Mouse (Mus musculus) midbrain, postnatal 0 days (tissue): ENCODE data around the gene 1110004F10Rik. TPM values are rescaled to one million over a fixed set of nuclear protein-coding genes. Genes with fewer than 3 reads are reported as not detected.
"Not testable (repeated sequence)": the region's sequence is repeated elsewhere in the genome, so short reads cannot be mapped to it uniquely, and the experiment has no call there.

ENCODE experiments used
- ATAC-seq: fragments of 200-750 bp; cut with Nextera tagmentation; 2 replicates; pipeline ENCODE4 v1.8.0; 2017; ENCODE audit warnings: moderate number of reproducible peaks, mild to moderate bottlenecking, moderate TSS enrichment, moderate library complexity; ENCODE audit not compliant: low FRiP score
- DNase-seq: peaks from one replicate; pipeline ENCODE4 v3.0.0-alpha.2; 2015; ENCODE audit warnings: low spot score
- H3K27ac ChIP-seq: fragments of 300-500 bp; sonication (generic); 2 replicates; pipeline ENCODE4 v1.5.1; 2014; ENCODE audit warnings: low read depth, mild to moderate bottlenecking, low read length, mixed read lengths
- H3K27me3 ChIP-seq: fragments of 300-500 bp; sonication (generic); 2 replicates; pipeline ENCODE4 v1.6.1; 2014; ENCODE audit warnings: low read length, control low read depth, mixed read lengths; ENCODE audit not compliant: insufficient read depth
- H3K36me3 ChIP-seq: fragments of 300-500 bp; sonication (generic); 2 replicates; pipeline ENCODE4 v1.6.1; 2014; ENCODE audit warnings: low read length, control low read depth, mixed read lengths; ENCODE audit not compliant: insufficient read depth
- H3K4me1 ChIP-seq: fragments of 300-500 bp; sonication (generic); 2 replicates; pipeline ENCODE4 v1.6.1; 2014; ENCODE audit warnings: mild to moderate bottlenecking, control low read depth, antibody characterized with exemption, low read length, mixed read lengths; ENCODE audit not compliant: insufficient read depth
- H3K4me2 ChIP-seq: fragments of 300-500 bp; sonication (generic); 2 replicates; pipeline ENCODE4 v1.6.1; 2014; ENCODE audit warnings: low read depth, mild to moderate bottlenecking, low read length, mixed read lengths; ENCODE audit not compliant: poor library complexity, severe bottlenecking
- H3K4me3 ChIP-seq: fragments of 300-500 bp; sonication (generic); 2 replicates; pipeline ENCODE4 v1.5.1; 2014; ENCODE audit warnings: low read depth, mild to moderate bottlenecking, low read length, moderate library complexity
- H3K9ac ChIP-seq: fragments of 300-500 bp; sonication (generic); replicated peaks from 2 replicates; pipeline ENCODE4 v1.6.1; 2014; ENCODE audit warnings: mild to moderate bottlenecking, low read length, moderate library complexity, mixed read lengths; ENCODE audit not compliant: poor library complexity, severe bottlenecking
- H3K9me3 ChIP-seq: fragments of 300-500 bp; sonication (generic); 2 replicates; pipeline ENCODE4 v1.6.1; 2016; ENCODE audit warnings: low read length, control low read depth
- CTCF ChIP-seq: IDR thresholded peaks from 2 replicates; pipeline ENCODE4 v1.5.1; 2016; ENCODE audit warnings: antibody characterized with exemption, mild to moderate bottlenecking
- WGBS: fragments of 180-500 bp; shearing (Covaris S2); extraction: QIAGEN DNeasy Blood & Tissue Kit; methylation state at CpG from one replicate; pipeline ENCODE4 v1.1.7; 2014; 5-methylcytosine and 5-hydroxymethylcytosine counted together
- polyA plus RNA-seq: library from polyadenylated mRNA; unstranded; fragments of >200 nt; fragmentation: Nextera tagmentation; extraction: Ambion mirVana; gene quantifications from 2 replicates; pipeline ENCODE4 v1.2.1, GENCODE M21; 2015
- total RNA-seq: library from RNA; depleted of rRNA; stranded (reverse); fragments of >200 nt; gene quantifications from 2 replicates; pipeline ENCODE4 v1.2.3, GENCODE M21; 2014

The 1110004F10Rik gene
- total and polyA plus RNA-seq, 2 experiments from 2014 or later: 169 to 370 TPM

GRCm38 (mm10) chr7:116060739-116061138, 21.5 kb downstream of the 1110004F10Rik start:
- peak; percentile 57 for TF ChIP-seq CTCF
- ATAC-seq: no peak
- Histone ChIP-seq H3K9me3 (no peaks in the 10 kb centered on the region), H3K36me3 (no peaks in the 10 kb centered on the region), H3K4me3 (no peak overlapping the region), H3K4me2 (no peak overlapping the region), H3K4me1 (no peaks in the 10 kb centered on the region), H3K27me3 (no peaks in the 10 kb centered on the region), H3K9ac (no peak overlapping the region), H3K27ac (no peak overlapping the region)
- 55% methylated on average over 1 of the region's 1 CpGs for WGBS
- peak; percentile 43 for DNase-seq

DNA sequence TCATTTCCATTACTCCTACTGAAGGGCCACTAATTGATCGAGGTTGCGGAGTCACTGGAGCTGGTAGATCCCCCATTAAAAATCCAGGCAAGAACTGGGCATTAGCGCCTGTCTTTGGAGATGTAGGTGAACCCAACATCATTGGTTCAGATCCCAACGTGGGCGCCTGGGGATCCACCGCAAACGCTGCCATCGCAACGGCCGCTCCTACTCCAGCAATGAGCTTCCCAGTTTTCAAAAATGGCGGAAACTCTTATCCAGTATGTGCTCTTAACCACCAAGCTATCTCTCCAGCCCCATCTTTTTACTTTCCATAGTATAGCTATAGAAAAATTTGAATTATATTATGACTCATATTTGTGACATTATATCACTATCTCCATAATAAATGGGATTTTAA, 45.2 kb downstream of the 1110004F10Rik start, which contains the start of gene Gm4353:
Gene Gm4353, minus strand, starts transcription at position 270 of the 400 bp plus-strand sequence.
- 98% methylated on average over 11 of the region's 11 CpGs for WGBS

DNA sequence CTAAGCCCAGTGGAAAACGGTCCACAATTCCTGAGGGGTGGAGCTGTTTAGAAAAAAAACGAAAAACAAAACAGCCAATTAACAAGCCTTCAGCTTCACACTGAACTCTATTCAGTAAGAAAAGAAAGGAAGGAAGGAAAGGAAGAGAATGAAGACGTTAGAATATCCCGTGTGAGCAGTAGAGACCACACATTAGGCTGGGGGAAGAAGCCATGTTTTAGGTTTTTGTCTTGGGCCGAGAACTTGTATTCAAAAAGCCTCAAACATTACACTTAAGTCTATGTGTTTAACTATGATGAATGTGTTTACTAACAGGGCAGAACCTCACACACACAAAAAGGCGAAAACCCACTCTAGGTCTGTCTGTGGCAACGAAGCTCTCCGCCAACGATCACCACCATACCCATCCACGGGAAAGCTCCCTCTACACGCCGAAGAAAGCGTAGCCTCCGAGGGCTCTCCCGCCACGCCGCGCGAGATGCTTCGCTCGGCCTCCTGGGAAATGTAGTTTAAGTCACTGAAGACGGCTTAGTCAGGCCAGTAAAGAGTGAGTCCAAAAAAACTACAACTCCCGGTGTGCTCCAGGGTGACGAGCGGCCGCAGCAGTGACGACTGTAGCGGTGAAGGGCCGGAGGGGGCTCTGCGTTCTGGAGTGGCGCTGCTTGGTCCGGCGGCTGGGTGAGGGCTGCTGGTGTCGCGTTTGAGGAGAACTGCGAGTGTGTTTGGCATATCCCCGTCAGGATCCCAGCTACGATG, 53.7 kb downstream of the 1110004F10Rik start:
- peak; percentile 70 for TF ChIP-seq CTCF
- Histone ChIP-seq H3K27me3 (no peaks in the 10 kb centered on the region), H3K9me3 (no peaks in the 10 kb centered on the region), H3K27ac (peak overlapping the region; percentile 97), H3K9ac (peak overlapping the region; percentile 73), H3K4me1 (peaks cover 9% of the 10 kb centered on the region), H3K36me3 (no peaks in the 10 kb centered on the region), H3K4me3 (peak overlapping the region; percentile 67), H3K4me2 (peak overlapping the region; percentile 73)
- DNase-seq (peak; percentile 99), ATAC-seq (peak; percentile 100)
- under 1% methylated on average over 38 of the region's 38 CpGs for WGBS

More for the DNA sequence above, 45.2 kb downstream of the 1110004F10Rik start, which contains the start of gene Gm4353:
- H3K4me1 ChIP-seq, DNase-seq, H3K4me2 ChIP-seq, H3K27ac ChIP-seq, H3K4me3 ChIP-seq, H3K9me3 ChIP-seq, ATAC-seq, H3K27me3 ChIP-seq, H3K9ac ChIP-seq, H3K36me3 ChIP-seq: not testable (repeated sequence)

- under 1% methylated on average over 19 of the region's 19 CpGs for WGBS
Measured at GRCm38 (mm10) chr7:116093466-116093850, 54.3 kb downstream of the 1110004F10Rik start.

GRCm38 (mm10) chr7:116099952-116100528, 60.8 kb downstream of the 1110004F10Rik start:
- H3K4me3 ChIP-seq: no peak overlapping the region
- H3K4me1 ChIP-seq: peaks cover 7% of the 10 kb centered on the region
- H3K27me3 ChIP-seq: no peaks in the 10 kb centered on the region
- H3K36me3 ChIP-seq: peaks cover 15% of the 10 kb centered on the region
- no peak overlapping the region for H3K27ac ChIP-seq
- H3K4me2 ChIP-seq: no peak overlapping the region
- no peak for DNase-seq
- no peak for TF ChIP-seq CTCF
- H3K9me3 ChIP-seq: no peaks in the 10 kb centered on the region
- no peak for ATAC-seq
- no peak overlapping the region for H3K9ac ChIP-seq
- WGBS: 84% methylated on average over 7 of the region's 7 CpGs

More at GRCm38 (mm10) chr7:116093466-116093850, 54.3 kb downstream of the 1110004F10Rik start:
- peak overlapping the region; percentile 73 for H3K4me2 ChIP-seq
- peaks cover 9% of the 10 kb centered on the region for H3K4me1 ChIP-seq
- peak overlapping the region; percentile 97 for H3K27ac ChIP-seq
- ATAC-seq: peak; percentile 84
- H3K9me3 ChIP-seq: no peaks in the 10 kb centered on the region
- peak overlapping the region; percentile 67 for H3K4me3 ChIP-seq
- TF ChIP-seq CTCF: peak; percentile 59
- peak; percentile 80 for DNase-seq
- no peaks in the 10 kb centered on the region for H3K36me3 ChIP-seq
- H3K27me3 ChIP-seq: no peaks in the 10 kb centered on the region
- peak overlapping the region; percentile 73 for H3K9ac ChIP-seq

- no peaks in the 10 kb centered on the region for H3K9me3 ChIP-seq
- no peak overlapping the region for H3K4me3 ChIP-seq
- H3K4me2 ChIP-seq: no peak overlapping the region
- H3K27ac ChIP-seq: no peak overlapping the region
- no peak for TF ChIP-seq CTCF
- WGBS: 98% methylated on average over 9 of the region's 9 CpGs
- no peak overlapping the region for H3K9ac ChIP-seq
- ATAC-seq: no peak
- no peaks in the 10 kb centered on the region for H3K4me1 ChIP-seq
- H3K36me3 ChIP-seq: peaks cover 30% of the 10 kb centered on the region
- no peak for DNase-seq
- no peaks in the 10 kb centered on the region for H3K27me3 ChIP-seq
Measured at GRCm38 (mm10) chr7:116103091-116103490, 63.9 kb downstream of the 1110004F10Rik start.
